Mouse (Mus musculus): ENCODE data around the gene Fancd2. TPM values are rescaled to one million over a fixed set of nuclear protein-coding genes. Genes with fewer than 3 reads are reported as not detected.

The Fancd2 gene
- polyA plus RNA-seq (2014; fragmentation: Illumina TruSeq; extraction: RNeasy Lipid Tissue Mini Kit (QIAGEN cat#74804); ENCODE audit: low read depth, low replicate concordance): 2.5 TPM

GRCm38 (mm10) chr6:113530932-113531839 lies at the start of gene Fancd2, which contains the start of gene Emc3:
Gene Fancd2 (plus strand): TSS chr6:113531682.
Gene Emc3 (minus strand): TSS chr6:113531652.

GRCm38 (mm10) chr6:113483100-113483615 lies 48.3 kb upstream of the Fancd2 start, which contains the start of gene Creld1:
Gene Creld1 (plus strand): TSS chr6:113483297.

GRCm38 (mm10) chr6:113501388-113502084 lies 29.9 kb upstream of the Fancd2 start, which contains the start of gene Prrt3:
Gene Prrt3 (minus strand): TSS chr6:113501931.

GRCm38 (mm10) chr6:113600543-113601139 lies 69.2 kb downstream of the Fancd2 start, which contains the start of gene Fancd2os:
Gene Fancd2os (minus strand): TSS chr6:113600715.

GRCm38 (mm10) chr6:113604432-113605223 lies 73.1 kb downstream of the Fancd2 start, which contains the start of gene Brk1:
Gene Brk1 (plus strand): TSS chr6:113604772.

GRCm38 (mm10) chr6:113623941-113624751 lies 92.7 kb downstream of the Fancd2 start, which contains the start of gene Vhl:
Gene Vhl (plus strand): TSS chr6:113623959.

GRCm38 (mm10) chr6:113638302-113639040 lies 107.0 kb downstream of the Fancd2 start, which contains the start of gene Irak2:
Gene Irak2 (plus strand): TSS chr6:113638467.

Other genes with a start within 250 kb of the Fancd2 start
- gene Cpne9, start 249.4 kb upstream of the Fancd2 start, polyA plus RNA-seq (2014; fragmentation: Illumina TruSeq; extraction: RNeasy Lipid Tissue Mini Kit (QIAGEN cat#74804); ENCODE audit: low read depth, low replicate concordance): not detected
- 5.7 TPM for gene Brpf1, start 224.5 kb upstream of the Fancd2 start, polyA plus RNA-seq (2014; fragmentation: Illumina TruSeq; extraction: RNeasy Lipid Tissue Mini Kit (QIAGEN cat#74804); ENCODE audit: low read depth, low replicate concordance)
- gene Ogg1, start 204.7 kb upstream of the Fancd2 start, polyA plus RNA-seq (2014; fragmentation: Illumina TruSeq; extraction: RNeasy Lipid Tissue Mini Kit (QIAGEN cat#74804); ENCODE audit: low read depth, low replicate concordance): 3.8 TPM
- gene Camk1, start 187.7 kb upstream of the Fancd2 start, polyA plus RNA-seq (2014; fragmentation: Illumina TruSeq; extraction: RNeasy Lipid Tissue Mini Kit (QIAGEN cat#74804); ENCODE audit: low read depth, low replicate concordance): 20.0 TPM
- 2.2 TPM for gene Tada3, start 153.8 kb upstream of the Fancd2 start, polyA plus RNA-seq (2014; fragmentation: Illumina TruSeq; extraction: RNeasy Lipid Tissue Mini Kit (QIAGEN cat#74804); ENCODE audit: low read depth, low replicate concordance)
- 110 TPM for gene Arpc4, start 153.6 kb upstream of the Fancd2 start, polyA plus RNA-seq (2014; fragmentation: Illumina TruSeq; extraction: RNeasy Lipid Tissue Mini Kit (QIAGEN cat#74804); ENCODE audit: low read depth, low replicate concordance)
- 3.0 TPM for gene Ttll3, start 142.4 kb upstream of the Fancd2 start, polyA plus RNA-seq (2014; fragmentation: Illumina TruSeq; extraction: RNeasy Lipid Tissue Mini Kit (QIAGEN cat#74804); ENCODE audit: low read depth, low replicate concordance)
- not detected for gene Rpusd3, start 112.3 kb upstream of the Fancd2 start, polyA plus RNA-seq (2014; fragmentation: Illumina TruSeq; extraction: RNeasy Lipid Tissue Mini Kit (QIAGEN cat#74804); ENCODE audit: low read depth, low replicate concordance)
- gene Cidec, start 95.9 kb upstream of the Fancd2 start, polyA plus RNA-seq (2014; fragmentation: Illumina TruSeq; extraction: RNeasy Lipid Tissue Mini Kit (QIAGEN cat#74804); ENCODE audit: low read depth, low replicate concordance): 0.69 TPM
- gene Jagn1, start 89.1 kb upstream of the Fancd2 start, polyA plus RNA-seq (2014; fragmentation: Illumina TruSeq; extraction: RNeasy Lipid Tissue Mini Kit (QIAGEN cat#74804); ENCODE audit: low read depth, low replicate concordance): 17.2 TPM
- 8.7 TPM for gene Il17re, start 73.2 kb upstream of the Fancd2 start, polyA plus RNA-seq (2014; fragmentation: Illumina TruSeq; extraction: RNeasy Lipid Tissue Mini Kit (QIAGEN cat#74804); ENCODE audit: low read depth, low replicate concordance)
- gene Il17rc, start 60.3 kb upstream of the Fancd2 start, polyA plus RNA-seq (2014; fragmentation: Illumina TruSeq; extraction: RNeasy Lipid Tissue Mini Kit (QIAGEN cat#74804); ENCODE audit: low read depth, low replicate concordance): 3.8 TPM
- 1.8 TPM for gene Creld1, start 48.4 kb upstream of the Fancd2 start, polyA plus RNA-seq (2014; fragmentation: Illumina TruSeq; extraction: RNeasy Lipid Tissue Mini Kit (QIAGEN cat#74804); ENCODE audit: low read depth, low replicate concordance)
- not detected for gene Prrt3, start 29.8 kb upstream of the Fancd2 start, polyA plus RNA-seq (2014; fragmentation: Illumina TruSeq; extraction: RNeasy Lipid Tissue Mini Kit (QIAGEN cat#74804); ENCODE audit: low read depth, low replicate concordance)
- 76.8 TPM for gene Emc3, start within 50 bp of the Fancd2 start, polyA plus RNA-seq (2014; fragmentation: Illumina TruSeq; extraction: RNeasy Lipid Tissue Mini Kit (QIAGEN cat#74804); ENCODE audit: low read depth, low replicate concordance)
- not detected for gene Fancd2os, start 69.0 kb downstream of the Fancd2 start, polyA plus RNA-seq (2014; fragmentation: Illumina TruSeq; extraction: RNeasy Lipid Tissue Mini Kit (QIAGEN cat#74804); ENCODE audit: low read depth, low replicate concordance)
- 49.6 TPM for gene Brk1, start 73.1 kb downstream of the Fancd2 start, polyA plus RNA-seq (2014; fragmentation: Illumina TruSeq; extraction: RNeasy Lipid Tissue Mini Kit (QIAGEN cat#74804); ENCODE audit: low read depth, low replicate concordance)
- 24.3 TPM for gene Vhl, start 92.3 kb downstream of the Fancd2 start, polyA plus RNA-seq (2014; fragmentation: Illumina TruSeq; extraction: RNeasy Lipid Tissue Mini Kit (QIAGEN cat#74804); ENCODE audit: low read depth, low replicate concordance)
- 13.8 TPM for gene Irak2, start 106.8 kb downstream of the Fancd2 start, polyA plus RNA-seq (2014; fragmentation: Illumina TruSeq; extraction: RNeasy Lipid Tissue Mini Kit (QIAGEN cat#74804); ENCODE audit: low read depth, low replicate concordance)
- gene Tatdn2, start 165.4 kb downstream of the Fancd2 start, polyA plus RNA-seq (2014; fragmentation: Illumina TruSeq; extraction: RNeasy Lipid Tissue Mini Kit (QIAGEN cat#74804); ENCODE audit: low read depth, low replicate concordance): 19.6 TPM
- gene Ghrl, start 188.2 kb downstream of the Fancd2 start, polyA plus RNA-seq (2014; fragmentation: Illumina TruSeq; extraction: RNeasy Lipid Tissue Mini Kit (QIAGEN cat#74804); ENCODE audit: low read depth, low replicate concordance): not detected
- gene Sec13, start 209.1 kb downstream of the Fancd2 start, polyA plus RNA-seq (2014; fragmentation: Illumina TruSeq; extraction: RNeasy Lipid Tissue Mini Kit (QIAGEN cat#74804); ENCODE audit: low read depth, low replicate concordance): 41.7 TPM

Data from sigmoid colon, adult 10 weeks (tissue).